Mouse (Mus musculus): ENCODE measurements around the gene Fbxo21. TPM values are rescaled to one million over a fixed set of nuclear protein-coding genes. Genes with fewer than 3 reads are reported as not detected.
A peak's percentile ranks its signal among the peaks of the same experiment; 100 is the strongest.

Fbxo21 gene
- polyA plus RNA-seq, 1 experiment: 15.7 TPM

GRCm38 (mm10) chr5:118026343-118026742, 49.8 kb downstream of the Fbxo21 start:
- H3K36me3 ChIP-seq (ENCODE audit: control insufficient read depth, insufficient read depth, low read length): no peaks in the 10 kb centered on the region
- TF ChIP-seq CTCF (IDR thresholded peaks at IDR 0.05; ENCODE audit: extremely low read depth, insufficient read depth, insufficient read length, insufficient replicate concordance) (no peak), POLR2A (IDR thresholded peaks at IDR 0.05; ENCODE audit: low read depth, low read length) (no peak)
- WGBS: 11% methylated on average over 13 of the region's 13 CpGs
- no peak overlapping the region for H3K4me3 ChIP-seq (ENCODE audit: extremely low read depth, insufficient read depth, insufficient read length)
- peaks cover 10% of the 10 kb centered on the region; the same call in 1 of the 2 replicates for H3K4me1 ChIP-seq (ENCODE audit: control insufficient read depth, insufficient read depth, insufficient read length)
- peaks cover 17% of the 10 kb centered on the region for H3K27me3 ChIP-seq (ENCODE audit: control insufficient read depth, insufficient read depth, low read length)
- no peak overlapping the region for H3K27ac ChIP-seq (ENCODE audit: insufficient read depth, low read length)
- DNase-seq (ENCODE audit: low read depth in 1 of 2, low spot score in 2 of 2): no peak

- Histone ChIP-seq H3K27ac (ENCODE audit: insufficient read depth, low read length) (no peak overlapping the region), H3K27me3 (ENCODE audit: control insufficient read depth, insufficient read depth, low read length) (peaks cover 17% of the 10 kb centered on the region), H3K36me3 (ENCODE audit: control insufficient read depth, insufficient read depth, low read length) (no peaks in the 10 kb centered on the region), H3K4me1 (ENCODE audit: control insufficient read depth, insufficient read depth, insufficient read length) (peaks cover 10% of the 10 kb centered on the region; the same call in 1 of the 2 replicates), H3K4me3 (ENCODE audit: extremely low read depth, insufficient read depth, insufficient read length) (peak overlapping the region; percentile 17; the same call in 1 of the 2 replicates)
- WGBS: 6% methylated on average over 39 of the region's 39 CpGs
- TF ChIP-seq CTCF (IDR thresholded peaks at IDR 0.05; ENCODE audit: extremely low read depth, insufficient read depth, insufficient read length, insufficient replicate concordance): no peak
- no peak for TF ChIP-seq POLR2A (IDR thresholded peaks at IDR 0.05; ENCODE audit: low read depth, low read length)
- no peak for DNase-seq (ENCODE audit: low read depth in 1 of 2, low spot score in 2 of 2)
These were observed 50.7 kb downstream of the Fbxo21 start for GRCm38 (mm10) chr5:118027101-118027697.

GRCm38 (mm10) chr5:118027698-118028190, 51.2 kb downstream of the Fbxo21 start, which contains the start of gene Tesc:
Gene Tesc (plus strand): TSS chr5:118027743.
- Histone ChIP-seq H3K4me1 (ENCODE audit: control insufficient read depth, insufficient read depth, insufficient read length) (peaks cover 10% of the 10 kb centered on the region; the same call in 1 of the 2 replicates), H3K4me3 (ENCODE audit: extremely low read depth, insufficient read depth, insufficient read length) (peak within 1 kb of the TSS; percentile 59), H3K27me3 (ENCODE audit: control insufficient read depth, insufficient read depth, low read length) (peaks cover 17% of the 10 kb centered on the region), H3K36me3 (ENCODE audit: control insufficient read depth, insufficient read depth, low read length) (no peaks in the 10 kb centered on the region), H3K27ac (ENCODE audit: insufficient read depth, low read length) (no peak within 1 kb of the TSS)
- under 1% methylated on average over 47 of the region's 63 CpGs for WGBS
- TF ChIP-seq CTCF (IDR thresholded peaks at IDR 0.05; ENCODE audit: extremely low read depth, insufficient read depth, insufficient read length, insufficient replicate concordance) (no peak), POLR2A (IDR thresholded peaks at IDR 0.05; ENCODE audit: low read depth, low read length) (no peak)
- no peak for DNase-seq (ENCODE audit: low read depth in 1 of 2, low spot score in 2 of 2)

- H3K27me3 ChIP-seq (ENCODE audit: control insufficient read depth, insufficient read depth, low read length): peaks cover 17% of the 10 kb centered on the region
- H3K36me3 ChIP-seq (ENCODE audit: control insufficient read depth, insufficient read depth, low read length): no peaks in the 10 kb centered on the region
- WGBS: 3% methylated on average over 79 of the region's 79 CpGs
- no peak overlapping the region for H3K27ac ChIP-seq (ENCODE audit: insufficient read depth, low read length)
- TF ChIP-seq POLR2A (IDR thresholded peaks at IDR 0.05; ENCODE audit: low read depth, low read length): no peak
- no peak for TF ChIP-seq CTCF (IDR thresholded peaks at IDR 0.05; ENCODE audit: extremely low read depth, insufficient read depth, insufficient read length, insufficient replicate concordance)
- peak overlapping the region; percentile 59 for H3K4me3 ChIP-seq (ENCODE audit: extremely low read depth, insufficient read depth, insufficient read length)
- no peak for DNase-seq (ENCODE audit: low read depth in 1 of 2, low spot score in 2 of 2)
- peaks cover 10% of the 10 kb centered on the region; the same call in 1 of the 2 replicates for H3K4me1 ChIP-seq (ENCODE audit: control insufficient read depth, insufficient read depth, insufficient read length)
These were observed 51.9 kb downstream of the Fbxo21 start for GRCm38 (mm10) chr5:118028191-118029034.

GRCm38 (mm10) chr5:118029035-118029408, 52.5 kb downstream of the Fbxo21 start:
- DNase-seq (ENCODE audit: low read depth in 1 of 2, low spot score in 2 of 2): no peak
- peaks cover 10% of the 10 kb centered on the region; the same call in 1 of the 2 replicates for H3K4me1 ChIP-seq (ENCODE audit: control insufficient read depth, insufficient read depth, insufficient read length)
- 4% methylated on average over 12 of the region's 12 CpGs for WGBS

GRCm38 (mm10) chr5:118029420-118029819, 52.9 kb downstream of the Fbxo21 start:
- H3K4me1 ChIP-seq (ENCODE audit: control insufficient read depth, insufficient read depth, insufficient read length): peaks cover 10% of the 10 kb centered on the region; the same call in 1 of the 2 replicates
- 3% methylated on average over 10 of the region's 10 CpGs for WGBS
- H3K36me3 ChIP-seq (ENCODE audit: control insufficient read depth, insufficient read depth, low read length): no peaks in the 10 kb centered on the region
- peaks cover 17% of the 10 kb centered on the region for H3K27me3 ChIP-seq (ENCODE audit: control insufficient read depth, insufficient read depth, low read length)
- peak overlapping the region; percentile 59 for H3K4me3 ChIP-seq (ENCODE audit: extremely low read depth, insufficient read depth, insufficient read length)
- peak in 1 of 2 experiments; percentile 50 for DNase-seq (ENCODE audit: low read depth in 1 of 2, low spot score in 2 of 2)
- TF ChIP-seq CTCF (IDR thresholded peaks at IDR 0.05; ENCODE audit: extremely low read depth, insufficient read depth, insufficient read length, insufficient replicate concordance) (no peak), POLR2A (IDR thresholded peaks at IDR 0.05; ENCODE audit: low read depth, low read length) (no peak)
- H3K27ac ChIP-seq (ENCODE audit: insufficient read depth, low read length): peak overlapping the region; percentile 19; the same call in 1 of the 2 replicates

More at GRCm38 (mm10) chr5:118029035-118029408, 52.5 kb downstream of the Fbxo21 start:
- Histone ChIP-seq H3K27me3 (ENCODE audit: control insufficient read depth, insufficient read depth, low read length) (peaks cover 17% of the 10 kb centered on the region), H3K4me3 (ENCODE audit: extremely low read depth, insufficient read depth, insufficient read length) (peak overlapping the region; percentile 59), H3K36me3 (ENCODE audit: control insufficient read depth, insufficient read depth, low read length) (no peaks in the 10 kb centered on the region), H3K27ac (ENCODE audit: insufficient read depth, low read length) (peak overlapping the region; percentile 19; the same call in 1 of the 2 replicates)
- TF ChIP-seq CTCF (IDR thresholded peaks at IDR 0.05; ENCODE audit: extremely low read depth, insufficient read depth, insufficient read length, insufficient replicate concordance) (no peak), POLR2A (IDR thresholded peaks at IDR 0.05; ENCODE audit: low read depth, low read length) (no peak)

All from spleen, adult 2 months (tissue).